Mouse (Mus musculus): ENCODE measurements at regions not wholly inside any gene's neighbourhood (a gene's known extent, or its start where the extent isn't known, plus 50 kb on each side); places are given as distances from the start of the nearest gene placed in this dataset.

- ATAC-seq (replicated peaks in 1 of 2; ENCODE audit: insufficient read depth in 1 of 2, low FRiP score in 2 of 2, low TSS enrichment in 1 of 2, low read depth in 1 of 2, poor library complexity in 2 of 2, severe bottlenecking in 2 of 2): no peak
These were observed 85.2 kb upstream of the Ube2e1 start for GRCm38 (mm10) chr14:18416839-18417238.

GRCm38 (mm10) chr14:18416319-18416718 is 84.7 kb upstream of the Ube2e1 start:
- ATAC-seq (replicated peaks in 1 of 2; ENCODE audit: insufficient read depth in 1 of 2, low FRiP score in 2 of 2, low TSS enrichment in 1 of 2, low read depth in 1 of 2, poor library complexity in 2 of 2, severe bottlenecking in 2 of 2): no peak

DNA sequence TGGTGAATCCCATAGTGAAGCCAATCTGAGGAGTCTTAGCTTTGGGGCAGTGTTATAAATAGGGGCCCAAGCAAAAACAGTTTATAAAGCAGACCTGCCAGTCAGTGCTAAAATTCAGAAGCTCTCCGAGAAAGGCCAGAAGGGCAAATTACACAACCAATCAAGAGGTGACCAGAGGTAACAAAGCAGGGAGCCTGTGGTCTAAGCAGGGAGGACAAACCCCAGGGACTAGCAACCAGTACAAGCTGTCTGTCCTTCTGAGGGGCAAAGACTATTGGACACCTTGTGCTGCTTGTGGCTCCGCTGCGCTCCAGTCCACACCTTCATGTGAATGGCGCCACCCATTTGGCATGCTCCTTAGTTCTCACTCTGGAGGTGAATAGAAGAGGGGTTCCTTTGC is 67.3 kb upstream of the Ube2e1 start:
- ATAC-seq (replicated peaks in 1 of 2; ENCODE audit: insufficient read depth in 1 of 2, low FRiP score in 2 of 2, low TSS enrichment in 1 of 2, low read depth in 1 of 2, poor library complexity in 2 of 2, severe bottlenecking in 2 of 2): no peak

DNA sequence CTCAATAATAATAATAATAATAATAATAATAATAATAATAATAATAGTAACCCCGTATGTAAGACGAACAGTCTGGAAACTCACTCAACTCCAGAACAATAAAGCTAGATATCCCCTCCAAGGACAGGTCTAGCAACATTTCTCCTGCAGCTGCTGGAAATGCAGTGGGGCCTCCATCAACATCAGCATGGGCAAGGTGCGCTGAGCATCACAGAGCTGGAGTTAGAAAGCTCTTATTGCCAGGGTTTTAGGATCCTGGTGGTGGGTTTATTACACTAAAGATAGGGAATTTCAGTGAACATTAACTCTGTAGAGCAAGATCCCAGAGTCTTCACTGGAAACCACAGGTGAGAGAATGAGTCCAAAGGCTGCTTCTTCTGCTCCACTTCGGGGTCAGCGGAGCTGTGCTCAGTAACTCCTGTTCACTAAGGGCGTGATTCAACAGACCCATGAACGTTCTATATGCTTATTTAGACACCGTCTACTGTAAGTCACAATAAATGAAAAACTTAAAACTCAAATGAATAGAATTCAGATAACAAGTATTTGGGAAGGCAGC is 64.6 kb upstream of the Ube2e1 start:
- no peak for ATAC-seq (replicated peaks in 1 of 2; ENCODE audit: insufficient read depth in 1 of 2, low FRiP score in 2 of 2, low TSS enrichment in 1 of 2, low read depth in 1 of 2, poor library complexity in 2 of 2, severe bottlenecking in 2 of 2)

- no peak for ATAC-seq (replicated peaks in 1 of 2; ENCODE audit: insufficient read depth in 1 of 2, low FRiP score in 2 of 2, low TSS enrichment in 1 of 2, low read depth in 1 of 2, poor library complexity in 2 of 2, severe bottlenecking in 2 of 2)
These were observed 62.5 kb upstream of the Ube2e1 start for GRCm38 (mm10) chr14:18394071-18394745.

DNA sequence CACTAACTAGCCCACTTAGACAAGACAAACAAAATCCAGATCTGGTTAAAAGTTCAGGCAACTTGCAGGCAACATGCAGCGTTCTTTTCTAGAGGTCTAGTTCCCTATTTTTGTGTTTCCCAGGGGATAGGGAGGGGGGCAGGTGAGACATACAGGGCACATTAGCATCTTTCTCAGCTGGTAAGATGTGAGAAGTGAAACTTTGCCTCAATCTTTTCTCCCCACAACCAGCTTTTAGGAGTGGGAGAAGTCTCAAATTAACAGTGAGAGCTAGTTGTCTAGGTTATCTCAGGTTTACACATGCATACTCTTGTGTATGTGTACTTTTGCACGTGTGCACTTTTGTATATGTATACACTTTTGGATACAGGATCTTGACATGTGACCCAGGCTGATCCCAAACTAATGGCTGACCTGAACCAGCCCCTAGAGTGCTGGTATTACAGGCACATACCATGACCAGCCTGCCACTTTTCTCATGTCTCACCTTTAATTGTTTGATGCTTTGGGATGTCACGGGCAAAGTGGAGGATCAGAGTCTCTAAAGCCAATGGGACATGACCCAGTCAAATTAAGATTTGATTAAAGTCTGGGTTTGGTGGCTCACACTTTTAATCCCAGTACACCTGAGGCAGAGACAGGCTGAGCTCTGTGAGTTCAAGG is 60.3 kb upstream of the Ube2e1 start:
- no peak for ATAC-seq (replicated peaks in 1 of 2; ENCODE audit: insufficient read depth in 1 of 2, low FRiP score in 2 of 2, low TSS enrichment in 1 of 2, low read depth in 1 of 2, poor library complexity in 2 of 2, severe bottlenecking in 2 of 2)

GRCm38 (mm10) chr14:18389390-18389789 is 57.7 kb upstream of the Ube2e1 start:
- ATAC-seq (replicated peaks in 1 of 2; ENCODE audit: insufficient read depth in 1 of 2, low FRiP score in 2 of 2, low TSS enrichment in 1 of 2, low read depth in 1 of 2, poor library complexity in 2 of 2, severe bottlenecking in 2 of 2): no peak

- no peak for ATAC-seq (replicated peaks in 1 of 2; ENCODE audit: insufficient read depth in 1 of 2, low FRiP score in 2 of 2, low TSS enrichment in 1 of 2, low read depth in 1 of 2, poor library complexity in 2 of 2, severe bottlenecking in 2 of 2)
These were observed 54.5 kb upstream of the Ube2e1 start for GRCm38 (mm10) chr14:18385953-18386668.
